Mouse (Mus musculus): ENCODE results near the gene Map10. TPM values are rescaled to one million over a fixed set of nuclear protein-coding genes. Genes with fewer than 3 reads are reported as not detected.

Gene Map10
- 1.1 and 1.2 TPM in 2 replicates for polyA plus RNA-seq (2015; fragmentation: Nextera tagmentation; extraction: Ambion mirVana)

DNA sequence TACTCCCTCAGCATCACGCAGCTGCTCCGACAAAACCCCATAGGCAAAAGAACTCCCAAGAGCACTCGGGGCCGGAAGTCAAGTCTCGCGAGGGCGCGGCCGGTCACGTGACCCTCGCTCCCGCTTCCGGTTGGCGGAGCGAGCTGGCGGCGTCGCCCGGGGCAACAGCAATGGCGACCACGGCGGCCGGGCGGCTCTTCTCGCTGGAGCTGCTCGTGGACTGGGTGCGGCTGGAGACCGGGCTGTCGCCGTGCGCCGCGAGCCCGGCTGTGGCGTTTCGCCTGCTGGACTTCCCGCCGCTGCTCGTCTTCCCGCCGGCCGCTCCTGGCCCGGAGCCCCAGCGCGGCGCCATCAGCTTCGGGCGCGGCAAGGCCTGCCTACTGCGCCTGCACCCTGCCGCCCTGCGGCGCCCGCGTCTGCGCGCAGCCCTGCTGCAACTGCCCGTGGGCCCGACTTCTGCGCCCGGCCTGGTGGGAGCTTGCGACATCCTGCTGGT, at the start of gene Map10:
Map10 (plus strand) TSS at position 119 of the 496 bp plus-strand sequence.

Other genes starting within 250 kb of the Map10 start
- 3.7 and 5.1 TPM in 2 replicates for gene Sipa1l2, start 100.0 kb upstream of the Map10 start, polyA plus RNA-seq (2015; fragmentation: Nextera tagmentation; extraction: Ambion mirVana)
- 19.3 and 23.5 TPM in 2 replicates for gene Ntpcr, start 60.1 kb downstream of the Map10 start, polyA plus RNA-seq (2015; fragmentation: Nextera tagmentation; extraction: Ambion mirVana)
- 0.17 and 0.39 TPM in 2 replicates for gene Pcnx2, start 228.5 kb downstream of the Map10 start, polyA plus RNA-seq (2015; fragmentation: Nextera tagmentation; extraction: Ambion mirVana)
- 0.06 TPM in 1 of 2 replicates, not detected in the other for gene Map3k21, start 240.6 kb downstream of the Map10 start, polyA plus RNA-seq (2015; fragmentation: Nextera tagmentation; extraction: Ambion mirVana)

All from spleen, postnatal 0 days (tissue).